Mouse (Mus musculus) CH12.LX (cell line): ENCODE data around the gene Slc9a3r1. TPM values are rescaled to one million over a fixed set of nuclear protein-coding genes. Genes with fewer than 3 reads are reported as not detected.

ENCODE experiments used
- DNase-seq: peaks from one replicate; pipeline ENCODE4 v3.0.0-alpha.2; 2013; ENCODE audit errors: extremely low read depth
- H3K27ac ChIP-seq: 2 replicates; pipeline ENCODE4 v1.5.1; 2012; ENCODE audit warnings: low read depth, mild to moderate bottlenecking, control low read depth, moderate library complexity; ENCODE audit not compliant: insufficient read depth
- H3K27me3 ChIP-seq: replicated peaks from 2 replicates; pipeline ENCODE3; 2012; ENCODE audit warnings: inconsistent platforms
- H3K36me3 ChIP-seq, 2 experiments: replicated peaks in 1 of 2; 2 replicates each; pipeline versions ENCODE3 to v1.6.1; 2012; ENCODE audit warnings: inconsistent platforms in 1 of 2, low read length in 1 of 2, mild to moderate bottlenecking in 1 of 2, mixed read lengths in 1 of 2, moderate library complexity in 1 of 2; ENCODE audit not compliant: control insufficient read depth in 1 of 2, insufficient read depth in 1 of 2
- H3K4me1 ChIP-seq, 2 experiments: 2 replicates each; pipeline ENCODE4 v1.6.1; 2012; ENCODE audit warnings: inconsistent platforms in 1 of 2, moderate library complexity in 1 of 2; ENCODE audit not compliant: insufficient read depth in 2 of 2, control insufficient read depth in 1 of 2
- H3K4me2 ChIP-seq: 2 replicates; pipeline ENCODE4 v1.6.1; 2012; ENCODE audit warnings: low read depth, mild to moderate bottlenecking, control low read depth; ENCODE audit not compliant: poor library complexity, insufficient read depth, severe bottlenecking
- H3K4me3 ChIP-seq, 3 experiments: fragments of 150-350 bp in 1 of 3; sonication (generic) in 1 of 3; replicated peaks in 1 of 3; 2 replicates each; pipeline versions ENCODE3 to v1.5.1; 2011 to 2012; ENCODE audit warnings: low read depth in 2 of 3, low read length in 2 of 3, mild to moderate bottlenecking in 2 of 3, moderate library complexity in 2 of 3, control low read depth in 1 of 3, improper control_type of control experiment in 1 of 3, inconsistent platforms in 1 of 3, mixed read lengths in 1 of 3; ENCODE audit not compliant: poor library complexity in 1 of 3
- H3K79me2 ChIP-seq: replicated peaks from 2 replicates; pipeline ENCODE4 v1.6.1; 2012; ENCODE audit warnings: mild to moderate bottlenecking, moderate library complexity; ENCODE audit not compliant: control insufficient read depth, poor library complexity, insufficient read depth, severe bottlenecking; ENCODE audit errors: extremely low read depth
- H3K9ac ChIP-seq: 2 replicates; pipeline ENCODE4 v1.6.1; 2012; ENCODE audit warnings: low read depth, mild to moderate bottlenecking, control low read depth, moderate library complexity; ENCODE audit not compliant: insufficient read depth
- H3K9me3 ChIP-seq: replicated peaks from 2 replicates; pipeline ENCODE3; 2012; ENCODE audit warnings: low read length, inconsistent platforms, mixed read lengths
- BHLHE40 ChIP-seq: IDR thresholded peaks from 2 replicates; pipeline ENCODE4 v1.6.1; 2011; ENCODE audit warnings: mild to moderate bottlenecking, low read depth, low read length, improper control_type of control experiment
- CHD1 ChIP-seq: IDR thresholded peaks from 2 replicates; pipeline ENCODE4 v1.6.1; 2012; ENCODE audit warnings: low read depth, low read length, improper control_type of control experiment, inconsistent platforms
- CHD2 ChIP-seq: IDR thresholded peaks from 2 replicates; pipeline ENCODE4 v1.6.1; 2011; ENCODE audit warnings: low read length, improper control_type of control experiment
- CTCF ChIP-seq, 2 experiments: IDR thresholded peaks in 1 of 2; conservative IDR thresholded peaks in 1 of 2; 2 replicates each; pipeline ENCODE4 v1.5.1; 2011 to 2012; ENCODE audit warnings: low read depth in 2 of 2, low read length in 2 of 2, improper control_type of control experiment in 1 of 2, inconsistent platforms in 1 of 2, mild to moderate bottlenecking in 1 of 2, moderate library complexity in 1 of 2
- E2F4 ChIP-seq: IDR thresholded peaks from 2 replicates; pipeline ENCODE4 v1.6.1; 2011; ENCODE audit warnings: low read depth, low read length, improper control_type of control experiment; ENCODE audit not compliant: insufficient replicate concordance
- EP300 ChIP-seq: IDR thresholded peaks from 2 replicates; pipeline ENCODE4 v1.6.1; 2011; ENCODE audit warnings: low read length, improper control_type of control experiment
- ETS1 ChIP-seq: conservative IDR thresholded peaks from 2 replicates; pipeline ENCODE4 v1.6.1; 2012; ENCODE audit warnings: low read depth, mild to moderate bottlenecking, inconsistent platforms, low read length, improper control_type of control experiment, moderate library complexity
- HCFC1 ChIP-seq: IDR thresholded peaks from 2 replicates; pipeline ENCODE4 v1.6.1; 2012; ENCODE audit warnings: low read depth, mild to moderate bottlenecking, inconsistent platforms, low read length, improper control_type of control experiment
- IRF4 ChIP-seq: IDR thresholded peaks from 2 replicates; pipeline ENCODE4 v1.6.1; 2014; ENCODE audit warnings: low read depth, mild to moderate bottlenecking, inconsistent platforms, low read length, improper control_type of control experiment
- JUN ChIP-seq: IDR thresholded peaks from 2 replicates; pipeline ENCODE4 v1.6.1; 2011; ENCODE audit warnings: low read depth, mild to moderate bottlenecking, low read length, improper control_type of control experiment, moderate library complexity; ENCODE audit not compliant: insufficient read depth
- JUND ChIP-seq: conservative IDR thresholded peaks from 2 replicates; pipeline ENCODE4 v1.6.1; 2011; ENCODE audit warnings: low read depth, low read length, improper control_type of control experiment
- KAT2A ChIP-seq: IDR thresholded peaks from 2 replicates; pipeline ENCODE4 v1.6.1; 2012; ENCODE audit warnings: low read length, improper control_type of control experiment, inconsistent platforms; ENCODE audit not compliant: insufficient replicate concordance
- MAFK ChIP-seq: IDR thresholded peaks from 2 replicates; pipeline ENCODE4 v1.6.1; 2011; ENCODE audit warnings: low read length, improper control_type of control experiment; ENCODE audit not compliant: insufficient replicate concordance
- MAX ChIP-seq: IDR thresholded peaks from 2 replicates; pipeline ENCODE4 v1.6.1; 2011; ENCODE audit warnings: low read length, improper control_type of control experiment
- MAZ ChIP-seq: IDR thresholded peaks from 2 replicates; pipeline ENCODE4 v1.6.1; 2012; ENCODE audit warnings: low read depth, mild to moderate bottlenecking, inconsistent platforms, low read length, improper control_type of control experiment, moderate library complexity
- MEF2A ChIP-seq: IDR thresholded peaks from 2 replicates; pipeline ENCODE4 v1.6.1; 2014; ENCODE audit warnings: low read depth, mild to moderate bottlenecking, inconsistent platforms, low read length, improper control_type of control experiment, borderline replicate concordance
- MYC ChIP-seq: IDR thresholded peaks from 2 replicates; pipeline ENCODE4 v1.6.1; 2011; ENCODE audit warnings: low read depth, mild to moderate bottlenecking, improper control_type of control experiment, low read length
- NELFE ChIP-seq: IDR thresholded peaks from 2 replicates; pipeline ENCODE4 v1.6.1; 2011; ENCODE audit warnings: low read depth, low read length, improper control_type of control experiment
- NRF1 ChIP-seq: IDR thresholded peaks from 2 replicates; pipeline ENCODE4 v1.6.1; 2014; ENCODE audit warnings: low read depth, mild to moderate bottlenecking, inconsistent platforms, low read length, improper control_type of control experiment, moderate library complexity
- PAX5 ChIP-seq: IDR thresholded peaks from 2 replicates; pipeline ENCODE4 v1.6.1; 2012; ENCODE audit warnings: low read length, inconsistent platforms, mixed read lengths
- RAD21 ChIP-seq: IDR thresholded peaks from 2 replicates; pipeline ENCODE4 v1.6.1; 2011; ENCODE audit warnings: low read depth, mild to moderate bottlenecking, low read length, improper control_type of control experiment, moderate library complexity
- RCOR1 ChIP-seq: conservative IDR thresholded peaks from 2 replicates; pipeline ENCODE4 v1.6.1; 2012; ENCODE audit warnings: low read depth, mild to moderate bottlenecking, inconsistent platforms, low read length, improper control_type of control experiment
- SIN3A ChIP-seq: IDR thresholded peaks from 2 replicates; pipeline ENCODE4 v1.6.1; 2012; ENCODE audit warnings: low read length, improper control_type of control experiment, inconsistent platforms
- SMC3 ChIP-seq: IDR thresholded peaks from 2 replicates; pipeline ENCODE4 v1.6.1; 2011; ENCODE audit warnings: low read depth, low read length, improper control_type of control experiment
- TBP ChIP-seq: conservative IDR thresholded peaks from 2 replicates; pipeline ENCODE4 v1.6.1; 2011; ENCODE audit warnings: low read depth, low read length, improper control_type of control experiment
- TCF12 ChIP-seq: IDR thresholded peaks from 2 replicates; pipeline ENCODE4 v1.6.1; 2014; ENCODE audit warnings: low read depth, mild to moderate bottlenecking, inconsistent platforms, low read length, improper control_type of control experiment
- UBTF ChIP-seq: IDR thresholded peaks from 2 replicates; pipeline ENCODE4 v1.6.1; 2012; ENCODE audit warnings: low read depth, mild to moderate bottlenecking, inconsistent platforms, low read length, improper control_type of control experiment, moderate library complexity
- USF2 ChIP-seq: conservative IDR thresholded peaks from 2 replicates; pipeline ENCODE4 v1.6.1; 2011; ENCODE audit warnings: low read depth, low read length, improper control_type of control experiment
- ZC3H11A ChIP-seq: IDR thresholded peaks from 2 replicates; pipeline ENCODE4 v1.6.1; 2012; ENCODE audit warnings: low read depth, mild to moderate bottlenecking, inconsistent platforms, low read length, improper control_type of control experiment
- ZNF384 ChIP-seq: IDR thresholded peaks from 2 replicates; pipeline ENCODE4 v1.6.1; 2012; ENCODE audit warnings: low read depth, low read length, improper control_type of control experiment, inconsistent platforms
- dilution Hi-C: fragments of 300-500 bp; cut with MboI; formaldehyde crosslinking; loops from 2 replicates; pipeline ENCODE4 v1.14.3; 2020; ENCODE audit warnings: low sequenced_read_pairs; ENCODE audit not compliant: extremely low pct_unique_long_range_greater_than_20kb, extremely low pct_ligation_motif_present
- in situ Hi-C: fragments of 300-500 bp; cut with MboI; formaldehyde crosslinking; loops from 3 replicates; pipeline ENCODE4 v1.14.3; 2019; ENCODE audit warnings: low sequenced_read_pairs, low pct_ligation_motif_present, low pct_unique_long_range_greater_than_20kb, mixed read lengths
- polyA plus RNA-seq: library from polyadenylated mRNA; unstranded; fragments of >175 nt; gene quantifications from 2 replicates; pipeline ENCODE4 v1.2.1, GENCODE M21; 2012; ENCODE audit warnings: low read depth; ENCODE audit not compliant: insufficient read length
- total RNA-seq, 2 experiments: library from RNA; depleted of rRNA; stranded (reverse); fragments of 300-350 nt in 1 of 2; fragments of >200 nt in 1 of 2; gene quantifications; 2 replicates each; pipeline ENCODE4 v1.2.3; 2012 to 2014

The Slc9a3r1 gene
- total and polyA plus RNA-seq, 3 experiments: 51.9 to 69.0 (median 63.7) TPM

DNA sequence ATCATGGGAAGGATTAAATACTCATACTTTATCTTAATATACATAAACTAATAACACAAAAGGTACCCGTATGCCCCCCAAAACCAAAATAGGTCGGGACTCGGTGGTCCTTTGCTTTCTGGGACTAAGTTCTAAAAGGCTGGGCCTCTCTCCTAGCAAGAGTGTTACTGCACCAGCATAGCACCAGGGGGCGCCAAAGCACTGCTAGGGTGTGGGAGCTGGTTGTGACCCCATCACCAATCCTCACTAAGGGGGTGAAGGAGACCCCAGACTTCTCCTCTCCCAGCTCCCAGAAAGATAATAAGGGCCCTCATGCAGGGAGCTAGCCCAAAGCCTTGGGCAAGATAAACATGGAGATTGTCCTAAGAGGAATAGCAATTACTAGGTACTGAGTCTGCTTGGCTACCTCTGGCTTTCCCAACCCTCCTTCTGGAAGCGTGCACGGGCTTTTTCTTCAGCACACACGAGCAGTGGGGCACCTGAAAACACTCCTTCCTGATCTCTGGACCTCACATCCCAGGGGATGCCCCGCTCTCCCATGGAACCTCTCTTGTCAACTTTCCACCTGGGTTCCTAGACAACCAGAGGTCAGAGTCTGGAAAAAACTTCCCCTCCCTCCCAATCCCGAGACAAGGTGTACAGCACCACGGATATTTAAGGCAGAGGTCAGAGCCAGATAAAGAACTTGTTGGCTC is 2.1 kb upstream of the Slc9a3r1 start:
- no peak overlapping the region for H3K27ac ChIP-seq
- in situ Hi-C loops: loop anchor here (5.0 kb wide), 3 partner anchors 36 to 111 kb away; no protein-coding TSS in a partner anchor
- peak; percentile 85 for DNase-seq
- H3K27me3 ChIP-seq: peaks cover 4% of the 10 kb centered on the region
- peaks cover 0 to 8% of the 10 kb centered on the region in 2 experiments for H3K36me3 ChIP-seq
- dilution Hi-C loops: no loop called here
- no peak overlapping the region for H3K4me2 ChIP-seq
- no peak overlapping the region for H3K4me3 ChIP-seq
- H3K4me1 ChIP-seq: peaks cover 23 to 58% of the 10 kb centered on the region in 2 experiments
- H3K9me3 ChIP-seq: peaks cover 8% of the 10 kb centered on the region
- 0 out of 2 replicates have a peak, but pooled peaks have one; percentile 60 for TF ChIP-seq SIN3A
- peak; percentile 24; the same call in 1 of the 2 replicates for TF ChIP-seq MAZ
- TF ChIP-seq EP300: no peak
- no peak for TF ChIP-seq JUND
- TF ChIP-seq ZNF384: no peak
- TF ChIP-seq UBTF: no peak
- TF ChIP-seq MAFK: no peak
- TF ChIP-seq CHD2: no peak
- TF ChIP-seq MEF2A: 0 out of 2 replicates have a peak, but pooled peaks have one; percentile 20
- TF ChIP-seq MAX: no peak
- TF ChIP-seq JUN: no peak
- peak; percentile 94 to 99 for TF ChIP-seq CTCF (conservative IDR thresholded peaks at IDR 0.05 in 1 of 2, IDR thresholded peaks at IDR 0.05 in 1 of 2; ENCODE audit: low read depth in 2 of 2, low read length in 2 of 2)
- peak; percentile 56; the same call in 1 of the 2 replicates for TF ChIP-seq IRF4
- 0 out of 2 replicates have a peak, but pooled peaks have one; percentile 38 for TF ChIP-seq TCF12
- TF ChIP-seq NELFE: peak; percentile 64; the same call in 1 of the 2 replicates
- 0 out of 2 replicates have a peak, but pooled peaks have one; percentile 11 for TF ChIP-seq NRF1
- no peak for TF ChIP-seq MYC
- TF ChIP-seq ZC3H11A: peak; percentile 89
- TF ChIP-seq E2F4: no peak
- 0 out of 2 replicates have a peak, but pooled peaks have one; percentile 31 for TF ChIP-seq KAT2A
- no peak for TF ChIP-seq PAX5
- TF ChIP-seq BHLHE40: no peak
- no peak for TF ChIP-seq USF2
- TF ChIP-seq RAD21: peak; percentile 100
- no peak for TF ChIP-seq ETS1
- TF ChIP-seq CHD1: no peak
- peak; percentile 100 for TF ChIP-seq SMC3
- 0 out of 2 replicates have a peak, but pooled peaks have one; percentile 55 for TF ChIP-seq RCOR1
- TF ChIP-seq HCFC1: no peak; the same call in 1 of the 2 replicates
- TF ChIP-seq TBP: no peak
- peaks cover 26% of the 10 kb centered on the region for H3K79me2 ChIP-seq
- H3K9ac ChIP-seq: no peak overlapping the region
